Mouse (Mus musculus) midbrain, embryonic 11.5 days (tissue): ENCODE results near the gene Tpcn1. TPM values are rescaled to one million over a fixed set of nuclear protein-coding genes. Genes with fewer than 3 reads are reported as not detected.

ENCODE experiments used
- ATAC-seq: fragments of 200-750 bp; cut with Nextera tagmentation; 2 replicates; pipeline ENCODE4 v1.8.0; 2017; ENCODE audit warnings: moderate TSS enrichment, moderate library complexity; ENCODE audit not compliant: low FRiP score
- DNase-seq: peaks from one replicate; pipeline ENCODE4 v3.0.0; 2015; ENCODE audit warnings: low spot score; ENCODE audit errors: missing footprints
- H3K27ac ChIP-seq: fragments of 300-500 bp; sonication (generic); 2 replicates; pipeline ENCODE4 v1.5.1; 2014; ENCODE audit warnings: low read depth, low read length
- H3K27me3 ChIP-seq: fragments of 300-500 bp; sonication (generic); 2 replicates; pipeline ENCODE4 v1.6.1; 2014; ENCODE audit warnings: mild to moderate bottlenecking, low read length, moderate library complexity, mixed read lengths; ENCODE audit not compliant: control insufficient read depth, insufficient read depth
- H3K36me3 ChIP-seq: fragments of 300-500 bp; sonication (generic); 2 replicates; pipeline ENCODE4 v1.6.1; 2014; ENCODE audit warnings: mild to moderate bottlenecking, low read length, moderate library complexity, mixed read lengths; ENCODE audit not compliant: control insufficient read depth, insufficient read depth
- H3K4me1 ChIP-seq: fragments of 300-500 bp; sonication (generic); 2 replicates; pipeline ENCODE4 v1.6.1; 2014; ENCODE audit warnings: low read length; ENCODE audit not compliant: control insufficient read depth, insufficient read depth
- H3K4me2 ChIP-seq: fragments of 300-500 bp; sonication (generic); 2 replicates; pipeline ENCODE4 v1.6.1; 2014; ENCODE audit warnings: mild to moderate bottlenecking, moderate library complexity
- H3K4me3 ChIP-seq: fragments of 300-500 bp; sonication (generic); 2 replicates; pipeline ENCODE4 v1.5.1; 2014; ENCODE audit warnings: low read depth, low read length
- H3K9ac ChIP-seq: fragments of 300-500 bp; sonication (generic); 2 replicates; pipeline ENCODE4 v1.6.1; 2014; ENCODE audit warnings: low read length
- H3K9me3 ChIP-seq: fragments of 300-500 bp; sonication (generic); 2 replicates; pipeline ENCODE4 v1.6.1; 2016; ENCODE audit warnings: low read length; ENCODE audit not compliant: control insufficient read depth
- WGBS: fragments of 180-500 bp; shearing (Covaris S2); extraction: QIAGEN DNeasy Blood & Tissue Kit; methylation state at CpG from one replicate; pipeline ENCODE4 v1.1.7; 2014; 5-methylcytosine and 5-hydroxymethylcytosine counted together
- polyA plus RNA-seq: library from polyadenylated mRNA; unstranded; fragments of >200 nt; fragmentation: Nextera tagmentation; extraction: Ambion mirVana; gene quantifications from 2 replicates; pipeline ENCODE4 v1.2.1, GENCODE M21; 2014

The Tpcn1 gene
- 8.6 and 10.8 TPM in 2 replicates for polyA plus RNA-seq

- Histone ChIP-seq H3K9me3 (no peaks in the 10 kb centered on the region), H3K9ac (peak within 1 kb of the TSS; percentile 79), H3K4me3 (peak within 1 kb of the TSS; percentile 69), H3K4me1 (peaks cover 13% of the 10 kb centered on the region; the same call in 1 of the 2 replicates), H3K27me3 (no peaks in the 10 kb centered on the region), H3K27ac (peak within 1 kb of the TSS; percentile 15; the same call in 1 of the 2 replicates), H3K4me2 (peak within 1 kb of the TSS; percentile 70), H3K36me3 (no peaks in the 10 kb centered on the region)
- ATAC-seq (peak; percentile 99), DNase-seq (peak; percentile 100)
- under 1% methylated on average over 35 of the region's 35 CpGs for WGBS
These were observed at the start of gene Tpcn1, which contains the start of gene Iqcd for GRCm38 (mm10) chr5:120588569-120589094. Gene Tpcn1 (minus strand): TSS chr5:120588673. Gene Iqcd (plus strand): TSS chr5:120589016.

- Histone ChIP-seq H3K4me1 (no peaks in the 10 kb centered on the region; the same call in 1 of the 2 replicates), H3K9me3 (peaks cover 2% of the 10 kb centered on the region; the same call in 1 of the 2 replicates), H3K27me3 (no peaks in the 10 kb centered on the region), H3K9ac (no peak overlapping the region), H3K27ac (no peak overlapping the region), H3K36me3 (no peaks in the 10 kb centered on the region), H3K4me3 (no peak overlapping the region), H3K4me2 (no peak overlapping the region)
- WGBS = 85% methylated on average over 5 of the region's 5 CpGs
- ATAC-seq (no peak), DNase-seq (no peak)
These were observed 47.2 kb upstream of the Tpcn1 start for GRCm38 (mm10) chr5:120635633-120636032.

- DNase-seq (no peak), ATAC-seq (no peak)
- no peaks in the 10 kb centered on the region for H3K36me3 ChIP-seq
- no peak overlapping the region for H3K9ac ChIP-seq
- no peak overlapping the region for H3K4me2 ChIP-seq
- H3K4me1 ChIP-seq = no peaks in the 10 kb centered on the region; the same call in 1 of the 2 replicates
- H3K4me3 ChIP-seq = no peak overlapping the region
- H3K27me3 ChIP-seq = no peaks in the 10 kb centered on the region
- peaks cover 2% of the 10 kb centered on the region; the same call in 1 of the 2 replicates for H3K9me3 ChIP-seq
- H3K27ac ChIP-seq = no peak overlapping the region
- 66% methylated on average over 5 of the region's 5 CpGs for WGBS
These were observed 46.4 kb upstream of the Tpcn1 start for GRCm38 (mm10) chr5:120634860-120635259.

- Histone ChIP-seq H3K36me3 (no peaks in the 10 kb centered on the region), H3K27me3 (no peaks in the 10 kb centered on the region), H3K9ac (no peak within 1 kb of the TSS), H3K4me2 (no peak within 1 kb of the TSS), H3K27ac (no peak within 1 kb of the TSS), H3K4me3 (no peak within 1 kb of the TSS), H3K4me1 (no peaks in the 10 kb centered on the region; the same call in 1 of the 2 replicates), H3K9me3 (peaks cover 2% of the 10 kb centered on the region; the same call in 1 of the 2 replicates)
- DNase-seq (no peak), ATAC-seq (no peak)
- 61% methylated on average over 9 of the region's 9 CpGs for WGBS
These were observed 45.7 kb upstream of the Tpcn1 start, which contains the start of gene Cfap73 for GRCm38 (mm10) chr5:120634131-120634530. Gene Cfap73 (minus strand): TSS chr5:120634235.

- peaks cover 5% of the 10 kb centered on the region; the same call in 1 of the 2 replicates for H3K36me3 ChIP-seq
- DNase-seq (no peak), ATAC-seq (no peak)
- H3K27me3 ChIP-seq = no peaks in the 10 kb centered on the region
- no peak overlapping the region for H3K4me2 ChIP-seq
- H3K4me1 ChIP-seq = no peaks in the 10 kb centered on the region; the same call in 1 of the 2 replicates
- 90% methylated on average over 5 of the region's 5 CpGs for WGBS
- no peak overlapping the region for H3K9ac ChIP-seq
- H3K9me3 ChIP-seq = peaks cover 2% of the 10 kb centered on the region; the same call in 1 of the 2 replicates
- H3K4me3 ChIP-seq = no peak overlapping the region
- H3K27ac ChIP-seq = no peak overlapping the region
These were observed 43.4 kb upstream of the Tpcn1 start for GRCm38 (mm10) chr5:120631892-120632291.

- H3K4me2 ChIP-seq = peak overlapping the region; percentile 31; the same call in 1 of the 2 replicates
- no peak overlapping the region for H3K27ac ChIP-seq
- H3K9me3 ChIP-seq = peaks cover 2% of the 10 kb centered on the region; the same call in 1 of the 2 replicates
- peaks cover 5% of the 10 kb centered on the region; the same call in 1 of the 2 replicates for H3K36me3 ChIP-seq
- H3K27me3 ChIP-seq = no peaks in the 10 kb centered on the region
- H3K4me3 ChIP-seq = no peak overlapping the region
- ATAC-seq (no peak), DNase-seq (no peak)
- 9% methylated on average over 29 of the region's 29 CpGs for WGBS
- H3K9ac ChIP-seq = 0 out of 2 replicates have a peak overlapping the region, but pooled peaks have one; percentile 34
- H3K4me1 ChIP-seq = no peaks in the 10 kb centered on the region; the same call in 1 of the 2 replicates
These were observed 42.7 kb upstream of the Tpcn1 start for GRCm38 (mm10) chr5:120631128-120631527.

GRCm38 (mm10) chr5:120628624-120629023, 40.2 kb upstream of the Tpcn1 start:
- Histone ChIP-seq H3K36me3 (peaks cover 17% of the 10 kb centered on the region), H3K4me3 (no peak overlapping the region), H3K9me3 (peaks cover 2% of the 10 kb centered on the region; the same call in 1 of the 2 replicates), H3K27ac (no peak overlapping the region), H3K4me2 (no peak overlapping the region), H3K4me1 (no peaks in the 10 kb centered on the region), H3K9ac (no peak overlapping the region), H3K27me3 (no peaks in the 10 kb centered on the region)
- DNase-seq = no peak
- whole genome bisulfite sequencing = 84% methylated on average over 7 of the region's 7 CpGs
- ATAC-seq = no peak

- no peak overlapping the region for H3K27ac ChIP-seq
- H3K9me3 ChIP-seq = peaks cover 2% of the 10 kb centered on the region; the same call in 1 of the 2 replicates
- H3K27me3 ChIP-seq = no peaks in the 10 kb centered on the region
- no peak for ATAC-seq
- H3K9ac ChIP-seq = no peak overlapping the region
- H3K4me1 ChIP-seq = no peaks in the 10 kb centered on the region
- 85% methylated on average over 15 of the region's 15 CpGs for WGBS
- H3K36me3 ChIP-seq = peaks cover 20% of the 10 kb centered on the region
- H3K4me2 ChIP-seq = no peak overlapping the region
- no peak overlapping the region for H3K4me3 ChIP-seq
- no peak for DNase-seq
These were observed 39.2 kb upstream of the Tpcn1 start for GRCm38 (mm10) chr5:120627515-120628300.

GRCm38 (mm10) chr5:120626399-120626798, 37.9 kb upstream of the Tpcn1 start:
- Histone ChIP-seq H3K4me2 (no peak overlapping the region), H3K9ac (no peak overlapping the region), H3K27me3 (no peaks in the 10 kb centered on the region), H3K9me3 (no peaks in the 10 kb centered on the region), H3K4me1 (no peaks in the 10 kb centered on the region), H3K27ac (no peak overlapping the region), H3K36me3 (peaks cover 20% of the 10 kb centered on the region), H3K4me3 (no peak overlapping the region)
- DNase-seq = no peak
- peak; percentile 54; the same call in 1 of the 2 replicates for ATAC-seq
- 29% methylated on average over 19 of the region's 19 CpGs for WGBS
